Mouse (Mus musculus) erythroblast, embryonic 14.5 days (primary cell): ENCODE measurements around the gene Lpp. TPM values are rescaled to one million over a fixed set of nuclear protein-coding genes. Genes with fewer than 3 reads are reported as not detected.

ENCODE experiments used
- H3K27me3 ChIP-seq: 2 replicates; pipeline ENCODE4 v1.6.1; 2012; ENCODE audit warnings: inconsistent platforms; ENCODE audit not compliant: control insufficient read depth
- H3K36me3 ChIP-seq: 2 replicates; pipeline ENCODE4 v1.6.1; 2012; ENCODE audit warnings: mild to moderate bottlenecking, inconsistent platforms; ENCODE audit not compliant: control insufficient read depth
- H3K4me1 ChIP-seq: 2 replicates; pipeline ENCODE4 v1.6.1; 2012; ENCODE audit warnings: inconsistent platforms; ENCODE audit not compliant: control insufficient read depth
- H3K4me3 ChIP-seq: replicated peaks from 2 replicates; pipeline ENCODE3; 2012; ENCODE audit warnings: moderate library complexity, mild to moderate bottlenecking, inconsistent platforms
- H3K9me3 ChIP-seq: 2 replicates; pipeline ENCODE4 v1.6.1; 2012; ENCODE audit warnings: low read length, inconsistent platforms, mixed read lengths; ENCODE audit not compliant: control insufficient read depth
- GATA1 ChIP-seq: IDR thresholded peaks from 2 replicates; pipeline ENCODE4 v1.6.1; 2012; ENCODE audit warnings: low read length, inconsistent platforms, mixed read lengths
- TAL1 ChIP-seq: IDR thresholded peaks from 3 replicates; pipeline ENCODE4 v1.6.1; 2012; ENCODE audit warnings: low read length, inconsistent platforms, mixed read lengths
- polyA plus RNA-seq: library from polyadenylated mRNA; stranded (reverse); fragments of >175 nt; gene quantifications from 2 replicates; pipeline ENCODE4 v1.2.3, GENCODE M21; 2012

Gene Lpp
- polyA plus RNA-seq, 1 experiment, result not detected

- Histone ChIP-seq H3K4me1 (no peaks in the 10 kb centered on the region), H3K4me3 (no peak overlapping the region), H3K9me3 (no peaks in the 10 kb centered on the region), H3K36me3 (no peaks in the 10 kb centered on the region), H3K27me3 (no peaks in the 10 kb centered on the region)
- no peak for TF ChIP-seq TAL1
Observed at GRCm38 (mm10) chr16:25038529-25038928, 645.2 kb downstream of the Lpp start.

DNA sequence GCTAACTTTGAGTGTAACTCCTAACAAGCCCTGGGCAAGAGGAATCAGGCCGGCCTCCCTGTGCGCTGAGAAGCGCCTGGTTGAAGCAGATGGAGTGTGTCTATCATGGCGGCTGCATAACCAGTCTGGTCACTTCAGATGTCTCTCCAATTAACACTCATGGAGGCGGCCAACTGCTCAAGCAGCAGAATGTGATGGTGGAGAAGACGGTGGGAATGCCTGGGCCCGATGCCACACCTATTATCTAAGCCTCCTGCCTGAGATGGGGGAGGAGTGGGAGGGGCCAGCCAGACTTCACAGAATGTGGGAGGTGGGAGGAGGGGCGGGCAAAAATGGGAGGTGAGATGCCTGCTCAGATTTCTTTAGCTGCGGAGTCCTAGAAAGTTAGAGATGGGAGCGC, 646.6 kb downstream of the Lpp start:
- H3K36me3 ChIP-seq, result no peaks in the 10 kb centered on the region
- no peak overlapping the region for H3K4me3 ChIP-seq
- no peaks in the 10 kb centered on the region for H3K27me3 ChIP-seq
- H3K9me3 ChIP-seq, result no peaks in the 10 kb centered on the region
- H3K4me1 ChIP-seq, result no peaks in the 10 kb centered on the region
- TF ChIP-seq GATA1, result no peak

- Histone ChIP-seq H3K27me3 (no peaks in the 10 kb centered on the region), H3K36me3 (no peaks in the 10 kb centered on the region), H3K4me1 (no peaks in the 10 kb centered on the region), H3K4me3 (no peak overlapping the region), H3K9me3 (no peaks in the 10 kb centered on the region)
- no peak for TF ChIP-seq TAL1
- no peak for TF ChIP-seq GATA1
Observed at GRCm38 (mm10) chr16:25041165-25041564, 647.9 kb downstream of the Lpp start.

- Histone ChIP-seq H3K4me1 (no peaks in the 10 kb centered on the region), H3K4me3 (no peak overlapping the region)
Observed at GRCm38 (mm10) chr16:25041855-25042529, 648.7 kb downstream of the Lpp start.

More at GRCm38 (mm10) chr16:25041855-25042529, 648.7 kb downstream of the Lpp start:
- Histone ChIP-seq H3K27me3 (no peaks in the 10 kb centered on the region), H3K9me3 (no peaks in the 10 kb centered on the region), H3K36me3 (no peaks in the 10 kb centered on the region)
- TF ChIP-seq TAL1 (no peak), GATA1 (no peak)
